Mouse (Mus musculus): ENCODE measurements around the gene Tars. TPM values are rescaled to one million over a fixed set of nuclear protein-coding genes. Genes with fewer than 3 reads are reported as not detected.

Tars gene
- polyA plus RNA-seq, 2 experiments = 28.3 to 37.6 TPM

- no peak overlapping the region for H3K9ac ChIP-seq (replicated peaks)
- TF ChIP-seq EP300 (IDR thresholded peaks at IDR 0.05; ENCODE audit: low read depth) (no peak), CTCF (IDR thresholded peaks at IDR 0.05; ENCODE audit: low read depth) (no peak)
- H3K4me2 ChIP-seq (ENCODE audit: low read depth) = no peak overlapping the region
- no peaks in the 10 kb centered on the region for H3K9me3 ChIP-seq (ENCODE audit: control insufficient read depth, low read length)
- H3K36me3 ChIP-seq (replicated peaks; ENCODE audit: control insufficient read depth, insufficient read depth, low read depth) = no peaks in the 10 kb centered on the region
- no peak for DNase-seq (ENCODE audit: low read depth in 3 of 3, low spot score in 3 of 3)
- ATAC-seq (ENCODE audit: insufficient read depth) = no peak
- H3K27ac ChIP-seq = no peak overlapping the region
- 79% methylated on average over 1 of the region's 1 CpGs for WGBS (ENCODE audit: insufficient replicate concordance)
- H3K27me3 ChIP-seq (ENCODE audit: control insufficient read depth, insufficient read depth, low read length) = no peaks in the 10 kb centered on the region
- H3K4me3 ChIP-seq (ENCODE audit: insufficient read depth in 1 of 2, low read depth in 2 of 2, low read length in 2 of 2) = no peak overlapping the region
- H3K4me1 ChIP-seq (replicated peaks; ENCODE audit: control insufficient read depth in 2 of 2, insufficient read depth in 2 of 2, low read length in 1 of 2) = no peaks in the 10 kb centered on the region
Measured at GRCm38 (mm10) chr15:11364795-11365194, 34.7 kb downstream of the Tars start.

GRCm38 (mm10) chr15:11364112-11364511 lies 35.4 kb downstream of the Tars start:
- Histone ChIP-seq H3K4me3 (ENCODE audit: insufficient read depth in 1 of 2, low read depth in 2 of 2, low read length in 2 of 2) (no peak overlapping the region), H3K36me3 (replicated peaks; ENCODE audit: control insufficient read depth, insufficient read depth, low read depth) (no peaks in the 10 kb centered on the region), H3K27me3 (ENCODE audit: control insufficient read depth, insufficient read depth, low read length) (no peaks in the 10 kb centered on the region), H3K4me2 (ENCODE audit: low read depth) (no peak overlapping the region), H3K27ac (no peak overlapping the region), H3K9ac (replicated peaks) (no peak overlapping the region), H3K4me1 (replicated peaks; ENCODE audit: control insufficient read depth in 2 of 2, insufficient read depth in 2 of 2, low read length in 1 of 2) (no peaks in the 10 kb centered on the region), H3K9me3 (ENCODE audit: control insufficient read depth, low read length) (no peaks in the 10 kb centered on the region)
- DNase-seq (ENCODE audit: low read depth in 3 of 3, low spot score in 3 of 3) (no peak), ATAC-seq (ENCODE audit: insufficient read depth) (no peak)
- WGBS (ENCODE audit: insufficient replicate concordance) = 31% methylated on average over 2 of the region's 2 CpGs
- no peak for TF ChIP-seq EP300 (IDR thresholded peaks at IDR 0.05; ENCODE audit: low read depth)
- TF ChIP-seq CTCF (IDR thresholded peaks at IDR 0.05; ENCODE audit: low read depth) = no peak

GRCm38 (mm10) chr15:11361824-11362223 lies 37.6 kb downstream of the Tars start:
- no peak overlapping the region for H3K9ac ChIP-seq (replicated peaks)
- H3K4me3 ChIP-seq (ENCODE audit: insufficient read depth in 1 of 2, low read depth in 2 of 2, low read length in 2 of 2) = no peak overlapping the region
- H3K4me1 ChIP-seq (replicated peaks; ENCODE audit: control insufficient read depth in 2 of 2, insufficient read depth in 2 of 2, low read length in 1 of 2) = no peaks in the 10 kb centered on the region
- no peak for ATAC-seq (ENCODE audit: insufficient read depth)
- no peaks in the 10 kb centered on the region for H3K36me3 ChIP-seq (replicated peaks; ENCODE audit: control insufficient read depth, insufficient read depth, low read depth)
- TF ChIP-seq EP300 (IDR thresholded peaks at IDR 0.05; ENCODE audit: low read depth) (no peak), CTCF (IDR thresholded peaks at IDR 0.05; ENCODE audit: low read depth) (no peak)
- no peaks in the 10 kb centered on the region for H3K9me3 ChIP-seq (ENCODE audit: control insufficient read depth, low read length)
- no peak overlapping the region for H3K27ac ChIP-seq
- no peaks in the 10 kb centered on the region for H3K27me3 ChIP-seq (ENCODE audit: control insufficient read depth, insufficient read depth, low read length)
- H3K4me2 ChIP-seq (ENCODE audit: low read depth) = no peak overlapping the region
- DNase-seq (ENCODE audit: low read depth in 3 of 3, low spot score in 3 of 3) = no peak
- WGBS (ENCODE audit: insufficient replicate concordance) = 57% methylated on average over 5 of the region's 5 CpGs

GRCm38 (mm10) chr15:11360888-11361287 lies 38.6 kb downstream of the Tars start:
- Histone ChIP-seq H3K9me3 (ENCODE audit: control insufficient read depth, low read length) (no peaks in the 10 kb centered on the region), H3K4me2 (ENCODE audit: low read depth) (no peak overlapping the region), H3K9ac (replicated peaks) (no peak overlapping the region), H3K4me1 (replicated peaks; ENCODE audit: control insufficient read depth in 2 of 2, insufficient read depth in 2 of 2, low read length in 1 of 2) (no peaks in the 10 kb centered on the region), H3K27me3 (ENCODE audit: control insufficient read depth, insufficient read depth, low read length) (no peaks in the 10 kb centered on the region), H3K36me3 (replicated peaks; ENCODE audit: control insufficient read depth, insufficient read depth, low read depth) (no peaks in the 10 kb centered on the region), H3K27ac (no peak overlapping the region), H3K4me3 (ENCODE audit: insufficient read depth in 1 of 2, low read depth in 2 of 2, low read length in 2 of 2) (no peak overlapping the region)
- DNase-seq (ENCODE audit: low read depth in 3 of 3, low spot score in 3 of 3) = no peak
- no peak for TF ChIP-seq EP300 (IDR thresholded peaks at IDR 0.05; ENCODE audit: low read depth)
- no peak for TF ChIP-seq CTCF (IDR thresholded peaks at IDR 0.05; ENCODE audit: low read depth)
- ATAC-seq (ENCODE audit: insufficient read depth) = no peak
- 64% methylated on average over 1 of the region's 1 CpGs for WGBS (ENCODE audit: insufficient replicate concordance)

- Histone ChIP-seq H3K9ac (replicated peaks) (no peak overlapping the region), H3K27ac (no peak overlapping the region), H3K27me3 (ENCODE audit: control insufficient read depth, insufficient read depth, low read length) (no peaks in the 10 kb centered on the region), H3K4me2 (ENCODE audit: low read depth) (no peak overlapping the region), H3K36me3 (replicated peaks; ENCODE audit: control insufficient read depth, insufficient read depth, low read depth) (no peaks in the 10 kb centered on the region), H3K4me1 (replicated peaks; ENCODE audit: control insufficient read depth in 2 of 2, insufficient read depth in 2 of 2, low read length in 1 of 2) (no peaks in the 10 kb centered on the region), H3K9me3 (ENCODE audit: control insufficient read depth, low read length) (no peaks in the 10 kb centered on the region), H3K4me3 (ENCODE audit: insufficient read depth in 1 of 2, low read depth in 2 of 2, low read length in 2 of 2) (no peak overlapping the region)
- 69% methylated on average over 2 of the region's 2 CpGs for WGBS (ENCODE audit: insufficient replicate concordance)
- ATAC-seq (ENCODE audit: insufficient read depth) (no peak), DNase-seq (ENCODE audit: low read depth in 3 of 3, low spot score in 3 of 3) (no peak)
- TF ChIP-seq CTCF (IDR thresholded peaks at IDR 0.05; ENCODE audit: low read depth) = no peak
Measured at GRCm38 (mm10) chr15:11357501-11357900, 42.0 kb downstream of the Tars start.
